Mouse (Mus musculus) NIH3T3 (cell line): Measurements from ENCODE around the gene Pde1c.

ENCODE experiments used
- DNase-seq: peaks from one replicate; pipeline ENCODE4 v3.0.0-alpha.2; 2012; ENCODE audit warnings: low read depth

The Pde1c gene

DNA sequence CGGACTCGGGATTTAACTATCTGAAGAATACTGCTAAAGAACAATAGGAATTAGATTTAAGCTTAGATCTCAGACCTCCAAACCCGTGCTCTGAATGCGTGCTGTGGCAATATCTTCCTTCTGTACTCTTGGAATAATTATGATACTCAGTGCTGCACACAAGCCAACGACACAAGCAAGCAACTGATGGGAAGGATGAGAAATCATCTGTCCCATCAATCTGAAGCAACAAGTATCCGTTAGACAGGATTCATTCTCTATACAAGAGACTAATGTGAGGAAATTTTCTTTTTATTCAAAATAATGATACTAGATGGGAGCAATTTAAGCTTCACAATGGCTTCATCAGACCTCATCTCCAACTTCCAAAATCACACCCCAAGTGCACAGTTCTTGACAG is 237.5 kb downstream of the Pde1c start:
- DNase-seq, result no peak

GRCm38 (mm10) chr6:56328103-56328502 is 240.8 kb downstream of the Pde1c start:
- DNase-seq, result no peak

DNA sequence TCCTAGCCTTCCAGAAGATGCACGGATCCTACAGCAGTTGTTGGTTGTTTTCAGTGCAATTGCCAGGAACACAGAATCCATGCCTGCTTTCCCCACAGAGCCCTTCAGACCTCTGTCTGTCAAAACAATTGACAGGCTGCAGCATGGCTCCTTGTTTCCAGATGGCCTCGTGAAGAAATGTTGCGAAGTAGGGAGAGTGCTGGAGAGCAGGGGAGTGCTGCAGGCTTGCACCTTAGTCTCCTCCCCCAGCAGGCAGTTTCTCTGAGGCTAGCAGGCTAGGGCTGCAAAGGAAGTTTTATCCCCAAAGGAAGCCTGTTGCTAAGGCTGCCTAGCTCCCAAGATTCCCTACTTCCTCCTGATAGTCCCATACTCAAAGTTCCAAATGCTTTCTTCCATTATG is 246.1 kb downstream of the Pde1c start:
- peak; percentile 67 for DNase-seq

GRCm38 (mm10) chr6:56310318-56310717 is 258.6 kb downstream of the Pde1c start:
- no peak for DNase-seq

DNA sequence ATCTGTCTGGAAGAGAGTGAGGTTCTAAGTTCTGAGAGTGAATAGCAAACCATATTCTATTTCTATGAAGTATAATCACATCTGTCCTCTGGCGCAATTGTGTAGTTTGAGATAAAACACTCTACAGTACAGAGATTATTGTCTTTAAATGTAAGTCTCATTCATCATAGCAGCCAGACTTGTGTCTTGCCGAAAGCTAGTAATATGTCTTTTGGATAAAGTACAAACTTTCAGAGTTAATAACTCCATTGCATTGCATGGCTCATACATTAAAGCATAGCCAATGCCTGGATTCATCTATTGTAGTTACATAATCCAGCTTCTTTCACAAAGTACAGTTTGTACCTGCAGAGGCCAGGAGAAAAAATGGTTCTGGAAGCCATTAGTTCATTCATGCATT is 262.8 kb downstream of the Pde1c start:
- DNase-seq, result no peak

DNA sequence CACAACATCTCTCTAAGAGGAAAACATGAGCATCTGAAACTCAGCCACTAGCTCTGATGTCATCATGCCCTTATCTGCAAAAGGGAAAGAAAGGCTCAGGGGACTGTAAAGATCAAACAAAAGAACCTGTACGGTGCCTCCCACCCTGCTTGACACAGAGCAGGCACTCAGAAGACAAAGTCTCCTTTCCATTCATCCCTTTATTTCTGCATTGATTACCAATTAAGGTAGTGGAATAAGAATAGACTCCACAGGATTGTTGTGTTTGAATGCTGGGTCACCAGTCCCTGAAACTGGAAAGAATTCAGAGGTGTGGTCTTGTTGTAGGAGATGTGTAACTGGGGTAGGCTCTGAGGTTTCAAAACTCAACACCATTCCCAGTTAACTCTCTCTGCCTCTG is 276.7 kb downstream of the Pde1c start:
- DNase-seq, result no peak

GRCm38 (mm10) chr6:56289307-56289706 is 279.6 kb downstream of the Pde1c start:
- no peak for DNase-seq

- DNase-seq, result no peak
These were observed 284.1 kb downstream of the Pde1c start for GRCm38 (mm10) chr6:56284821-56285220.

DNA sequence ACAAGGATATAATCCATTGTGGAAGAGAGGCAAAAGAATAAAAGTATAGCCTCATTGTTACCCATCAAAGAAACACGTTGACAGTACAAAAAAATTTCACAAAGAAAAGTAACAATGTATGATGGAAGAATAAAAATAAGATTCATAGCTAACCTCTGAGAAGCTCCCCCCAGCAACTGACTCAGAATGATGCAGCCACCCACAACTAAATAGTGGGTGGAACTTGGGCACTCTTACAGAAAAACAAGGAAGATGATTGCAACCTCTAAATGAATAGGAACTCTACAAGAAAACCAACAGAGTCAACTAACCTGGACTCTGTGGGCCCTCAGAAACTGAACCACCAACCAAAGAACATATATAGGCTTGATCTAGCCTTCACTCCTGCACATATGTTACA is 293.4 kb downstream of the Pde1c start:
- DNase-seq, result peak; percentile 59

DNA sequence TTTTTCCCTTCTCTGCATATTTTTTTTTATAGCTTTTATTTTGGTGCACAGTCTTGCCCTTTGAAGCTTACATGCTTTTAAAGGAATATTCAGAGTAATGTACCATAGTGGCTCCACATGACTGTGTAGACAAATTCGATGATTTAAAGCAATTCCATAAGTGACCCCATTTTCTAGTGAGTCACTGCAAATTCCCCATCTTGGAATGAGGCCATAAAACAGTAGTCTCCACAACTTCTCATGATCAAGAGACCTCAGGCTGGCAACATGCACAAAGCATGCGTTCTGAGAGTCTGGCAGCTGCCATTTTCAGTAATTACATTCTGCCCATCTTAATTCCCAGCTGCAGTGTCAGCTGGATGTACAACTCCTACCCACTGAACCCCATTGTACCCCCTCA is 297.2 kb downstream of the Pde1c start:
- peak; percentile 60 for DNase-seq

DNA sequence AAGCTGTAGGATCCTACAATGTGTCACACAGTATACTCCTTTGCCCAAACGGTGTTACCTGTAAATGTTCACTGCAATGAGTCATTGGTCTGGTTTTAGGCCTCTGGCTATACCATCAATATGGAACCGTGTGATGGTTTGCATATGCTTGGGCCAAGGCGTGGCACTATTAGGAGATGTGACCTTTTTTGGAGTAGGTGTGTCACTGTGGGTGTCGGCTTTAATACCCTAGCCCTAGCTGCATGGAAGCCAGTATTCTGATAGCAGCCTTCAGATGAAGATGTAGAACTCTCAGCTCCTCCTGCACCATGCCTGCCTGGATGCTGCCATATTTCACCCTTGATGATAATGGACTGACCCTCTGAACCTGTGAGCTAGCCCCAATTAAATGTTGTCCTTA is 304.4 kb downstream of the Pde1c start:
- no peak for DNase-seq

GRCm38 (mm10) chr6:56260118-56260517 is 308.8 kb downstream of the Pde1c start:
- no peak for DNase-seq

DNA sequence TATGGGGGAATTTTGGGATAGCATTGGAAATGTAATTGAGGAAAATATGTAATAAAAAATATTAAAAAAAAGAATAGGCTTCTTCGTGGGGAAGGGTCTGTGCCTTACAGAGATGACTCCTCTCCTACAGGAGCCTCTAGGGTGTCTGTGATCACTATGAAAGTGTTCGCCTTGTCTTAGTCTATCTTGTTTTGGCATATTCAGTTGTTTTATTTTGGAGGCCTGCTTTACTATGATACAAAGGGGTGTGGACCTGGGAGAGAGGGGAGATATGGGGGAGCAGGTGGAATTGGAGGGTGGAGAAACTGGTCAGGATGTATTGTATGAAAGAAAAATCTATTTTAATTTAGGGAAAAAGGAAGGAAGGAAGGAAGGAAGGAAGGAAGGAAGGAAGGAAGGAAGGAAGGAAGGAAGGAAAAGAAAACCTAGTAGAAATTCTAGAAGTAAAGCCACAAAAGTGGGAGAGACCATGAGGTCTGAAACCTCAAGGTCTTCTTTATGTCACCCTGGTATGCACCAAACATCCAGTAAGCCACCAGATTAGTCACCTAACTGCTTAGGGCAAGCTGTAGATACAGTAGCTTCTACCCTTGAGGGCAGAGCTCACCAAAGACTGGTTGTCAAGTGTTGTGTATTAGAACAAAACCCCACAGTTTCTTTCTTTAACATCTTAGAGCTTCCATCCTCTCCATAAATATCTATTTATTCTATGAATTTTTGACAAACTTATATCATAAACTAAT is 311.2 kb downstream of the Pde1c start:
- no peak for DNase-seq

- DNase-seq, result no peak
These were observed 318.8 kb downstream of the Pde1c start for GRCm38 (mm10) chr6:56250091-56250490.

GRCm38 (mm10) chr6:56191426-56192140 is 377.3 kb downstream of the Pde1c start:
- no peak for DNase-seq

DNA sequence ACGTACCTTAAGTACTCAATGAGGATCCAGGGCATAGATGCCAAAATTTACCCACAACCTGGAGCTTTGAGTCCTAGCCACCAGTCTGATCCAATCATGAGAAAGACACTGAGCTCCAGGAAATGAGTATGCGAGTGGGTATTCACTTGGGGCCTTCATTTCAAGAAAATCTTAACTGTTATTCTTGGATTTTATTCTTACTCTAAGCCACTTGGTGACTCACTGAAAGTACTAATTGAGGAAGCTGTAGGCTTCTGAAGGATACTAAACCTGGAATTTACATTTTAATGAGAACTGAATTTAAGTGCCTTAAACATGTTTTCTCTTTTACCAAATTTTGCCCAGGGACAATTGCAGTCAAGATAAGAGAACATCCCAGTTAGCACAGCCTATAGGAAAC is 392.4 kb downstream of the Pde1c start:
- no peak for DNase-seq

DNA sequence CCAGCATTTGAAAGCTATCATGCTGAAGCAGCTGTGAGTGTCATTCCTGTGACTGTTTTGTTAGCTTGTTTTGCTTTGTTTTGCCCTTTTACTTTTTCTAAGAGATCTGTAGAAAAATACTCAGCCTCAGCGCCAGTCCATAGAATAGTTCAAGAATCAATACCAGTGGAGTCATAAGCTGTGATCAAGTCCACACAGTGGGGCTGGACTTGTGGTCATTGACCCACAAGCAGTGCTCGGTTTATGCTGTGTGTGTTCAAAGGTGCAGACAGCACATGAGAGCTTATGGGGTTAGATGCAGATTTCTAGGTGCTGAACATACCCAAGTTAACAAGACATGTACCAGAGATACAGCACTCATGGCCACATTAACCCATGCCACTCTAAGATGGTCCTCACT is 396.7 kb downstream of the Pde1c start:
- no peak for DNase-seq

GRCm38 (mm10) chr6:56168736-56169135 is 400.2 kb downstream of the Pde1c start:
- no peak for DNase-seq

DNA sequence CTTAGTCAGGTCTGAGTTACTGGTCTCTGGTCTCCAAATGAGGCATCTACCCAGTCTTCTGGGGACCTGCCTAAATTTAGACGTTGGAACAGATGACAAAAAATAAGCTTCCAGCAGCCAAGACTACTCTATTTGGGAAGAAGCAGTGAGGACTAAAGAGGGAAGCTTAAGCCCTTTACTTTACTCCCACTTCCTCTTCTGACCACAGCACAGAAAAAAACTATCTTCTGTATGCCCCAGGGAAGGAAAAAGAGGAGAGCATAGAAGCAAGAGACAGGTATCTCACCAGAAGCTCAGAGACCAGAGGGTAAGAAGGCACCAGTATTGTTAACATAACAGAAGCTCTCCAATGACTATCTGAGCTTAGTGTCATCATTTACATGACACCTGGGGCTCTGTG is 410.7 kb downstream of the Pde1c start:
- no peak for DNase-seq

DNA sequence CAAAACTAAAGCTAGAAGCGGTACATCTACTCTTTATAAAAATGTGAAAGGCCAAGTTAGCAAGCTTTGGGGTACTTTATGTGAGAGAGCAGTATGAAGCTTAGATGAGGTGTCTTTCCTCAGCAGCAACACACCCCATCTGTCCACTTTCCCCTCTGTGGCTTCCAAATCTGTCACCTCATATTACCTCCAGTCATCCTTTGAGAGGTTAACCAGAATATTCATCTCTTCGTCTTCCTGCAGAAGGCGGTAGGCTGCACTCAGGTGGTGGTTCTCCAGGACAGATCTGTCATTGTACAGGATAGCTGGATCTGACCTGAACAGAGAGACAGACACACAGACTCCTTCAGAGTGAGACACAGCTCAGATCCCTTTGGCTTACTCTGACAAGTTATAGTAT is 412.1 kb downstream of the Pde1c start:
- DNase-seq, result no peak

DNA sequence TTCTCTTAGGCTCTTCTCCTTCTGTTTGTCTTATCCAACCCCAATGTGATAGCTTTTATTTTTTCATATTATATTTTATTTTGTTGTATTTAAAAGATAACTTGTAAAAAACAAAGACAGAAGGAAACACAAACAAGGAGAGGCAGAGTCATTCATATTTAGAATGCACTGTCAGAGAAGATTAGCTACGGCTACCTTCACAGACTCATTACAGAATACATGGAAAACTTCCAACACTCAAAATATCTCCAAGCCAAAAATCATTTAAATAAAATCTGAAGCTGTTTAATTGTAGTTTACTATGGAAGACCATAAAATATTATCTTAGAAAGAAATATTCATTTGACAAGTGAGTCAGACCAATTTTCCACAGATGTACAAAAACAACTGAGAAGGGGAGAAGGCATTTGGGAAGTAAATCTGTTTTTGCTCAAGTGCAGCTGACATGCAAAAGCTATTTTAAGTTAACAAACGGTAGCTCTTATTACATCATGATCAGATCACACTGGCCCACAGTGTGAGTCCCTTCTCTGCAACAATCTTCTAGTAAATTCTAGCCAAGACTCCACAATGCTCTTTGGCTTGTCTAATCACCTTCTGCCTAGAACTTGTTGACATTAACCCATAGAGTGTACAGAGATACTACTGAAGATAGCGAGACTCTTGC is 438.3 kb downstream of the Pde1c start:
- DNase-seq, result no peak

GRCm38 (mm10) chr6:56099520-56100101 is 469.3 kb downstream of the Pde1c start:
- no peak for DNase-seq

GRCm38 (mm10) chr6:56098427-56098826 is 470.5 kb downstream of the Pde1c start:
- no peak for DNase-seq
